Mouse (Mus musculus) kidney, postnatal 4 days (tissue): ENCODE measurements around the gene Tfpt.
"Not testable (repeated sequence)": the region's sequence is repeated elsewhere in the genome, so short reads cannot be mapped to it uniquely, and the experiment has no call there.

Source experiments
- DNase-seq, 2 experiments: peaks; one replicate each; pipeline ENCODE4 v3.0.0; 2021; ENCODE audit warnings: mixed read lengths in 2 of 2

Tfpt gene

DNA sequence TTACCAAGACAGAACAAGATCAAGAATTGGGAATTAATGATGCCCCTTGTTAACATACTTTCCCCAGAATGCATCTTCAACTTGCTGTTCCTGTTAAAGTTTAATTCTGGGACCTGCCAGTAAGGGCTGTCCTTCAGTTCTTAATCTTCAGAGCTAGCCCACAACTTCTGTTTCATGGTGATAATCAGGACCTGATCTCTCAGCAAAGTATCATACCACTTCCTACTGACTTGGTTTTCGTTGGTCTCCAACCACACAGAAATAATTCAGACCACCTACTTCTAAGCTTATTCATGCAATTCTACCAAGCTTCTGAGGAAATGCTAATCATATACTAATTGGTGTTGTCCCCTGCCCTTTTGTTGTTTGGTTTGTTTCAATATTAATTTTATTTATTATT, 57.9 kb downstream of the Tfpt start:
- DNase-seq = no peak

DNA sequence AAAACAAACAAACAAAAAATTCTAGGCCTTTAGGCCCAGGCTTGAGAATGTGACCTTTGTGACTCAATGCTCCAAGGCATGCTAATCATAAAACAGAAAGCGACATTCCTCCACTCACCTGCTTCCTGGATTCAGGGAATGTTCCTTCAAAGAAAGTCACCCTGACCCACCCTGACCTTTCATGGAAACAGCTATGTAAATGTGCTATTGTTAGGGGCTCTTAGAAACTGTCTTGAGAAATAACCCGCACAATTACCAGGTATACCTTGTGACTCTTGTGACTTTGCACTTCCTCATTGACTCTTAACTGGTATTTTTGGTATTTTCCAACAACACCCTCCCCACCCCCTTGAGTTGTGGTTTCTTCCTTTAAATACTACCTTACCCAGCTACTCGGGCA, 59.1 kb downstream of the Tfpt start:
- not testable (repeated sequence) for DNase-seq
